Mouse (Mus musculus): ENCODE measurements around the gene Plxnc1. TPM values are rescaled to one million over a fixed set of nuclear protein-coding genes. Genes with fewer than 3 reads are reported as not detected.

Plxnc1 gene
- polyA plus RNA-seq, 1 experiment from 2014 or later: 2.4 TPM

DNA sequence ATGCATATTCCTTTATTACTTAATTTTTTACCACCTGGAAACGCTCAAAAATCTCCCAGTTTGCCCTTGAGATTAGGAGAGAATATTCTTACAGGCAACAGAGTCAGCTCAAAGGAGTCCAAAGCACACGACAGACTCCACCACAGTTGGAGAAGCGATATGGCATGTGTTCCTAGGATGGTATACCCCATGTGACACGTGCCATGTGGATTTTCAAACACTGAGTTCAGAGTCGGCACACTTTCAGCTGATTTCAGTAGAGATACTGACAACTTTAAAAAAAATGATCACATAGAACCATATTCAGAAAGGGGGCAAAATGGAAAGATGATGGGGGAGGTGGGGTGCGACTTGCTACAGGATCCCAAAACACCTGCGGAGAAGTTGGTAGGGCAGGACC lies 26.0 kb downstream of the Plxnc1 start:
- Histone ChIP-seq H3K9ac (no peak overlapping the region), H3K4me1 (peaks cover 28% of the 10 kb centered on the region), H3K27ac (no peak overlapping the region), H3K4me3 (no peak overlapping the region), H3K27me3 (no peaks in the 10 kb centered on the region), H3K36me3 (no peaks in the 10 kb centered on the region), H3K4me2 (no peak overlapping the region), H3K9me3 (no peaks in the 10 kb centered on the region)
- whole genome bisulfite sequencing: 74% methylated on average over 7 of the region's 7 CpGs
- no peak for ATAC-seq (ENCODE audit: insufficient number of reproducible peaks, insufficient read depth, low FRiP score, low TSS enrichment, low read depth)

- Histone ChIP-seq H3K9me3 (no peaks in the 10 kb centered on the region), H3K27ac (no peak overlapping the region), H3K4me3 (no peak overlapping the region), H3K4me2 (no peak overlapping the region), H3K27me3 (no peaks in the 10 kb centered on the region), H3K9ac (0 out of 2 replicates have a peak overlapping the region, but pooled peaks have one; percentile 11), H3K36me3 (no peaks in the 10 kb centered on the region), H3K4me1 (peaks cover 28% of the 10 kb centered on the region)
- no peak for ATAC-seq (ENCODE audit: insufficient number of reproducible peaks, insufficient read depth, low FRiP score, low TSS enrichment, low read depth)
- WGBS: 67% methylated on average over 2 of the region's 2 CpGs
Measured at GRCm38 (mm10) chr10:94917990-94918389, 26.6 kb downstream of the Plxnc1 start.

DNA sequence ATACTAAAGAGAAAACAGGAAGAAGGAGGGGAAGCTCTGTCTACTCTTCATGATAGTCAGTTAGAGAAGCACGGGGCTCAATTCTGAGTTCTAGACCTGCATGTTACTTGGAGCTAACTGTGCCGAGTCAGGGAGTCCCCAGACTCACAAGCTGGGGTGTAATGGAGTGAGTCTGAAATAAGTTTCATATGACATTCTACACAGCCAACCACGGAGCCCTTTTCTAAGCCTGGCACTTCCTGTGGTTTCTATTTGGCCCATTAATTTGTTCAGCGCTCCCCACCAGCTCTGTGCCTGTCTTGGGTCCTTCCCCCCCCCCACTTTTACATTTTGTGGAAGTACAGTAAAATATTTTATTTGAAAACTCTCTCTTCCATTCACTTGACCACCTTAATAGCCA lies 27.3 kb downstream of the Plxnc1 start:
- 49% methylated on average over 4 of the region's 4 CpGs for WGBS
- ATAC-seq (ENCODE audit: insufficient number of reproducible peaks, insufficient read depth, low FRiP score, low TSS enrichment, low read depth): no peak

DNA sequence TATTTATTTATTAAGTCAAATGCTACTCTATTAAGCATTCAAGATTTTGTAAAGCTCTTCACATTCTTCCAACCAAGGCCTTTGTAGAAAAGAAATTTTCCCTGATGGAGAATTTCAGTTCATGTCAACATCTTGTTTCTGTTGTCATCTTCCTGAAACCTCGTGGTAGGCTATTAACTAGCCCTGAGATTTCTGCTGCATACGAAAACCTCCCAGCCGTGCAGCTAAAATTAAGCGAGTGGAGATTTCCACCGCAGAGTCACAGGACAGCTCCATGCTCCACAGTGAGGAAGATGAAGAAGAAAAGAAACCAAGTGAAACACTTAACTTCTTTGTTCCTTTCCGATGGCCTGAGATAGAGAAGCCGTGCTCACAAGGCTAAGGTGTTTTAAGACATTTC lies 28.0 kb downstream of the Plxnc1 start:
- Histone ChIP-seq H3K4me3 (no peak overlapping the region), H3K9ac (no peak overlapping the region), H3K36me3 (no peaks in the 10 kb centered on the region), H3K4me2 (no peak overlapping the region), H3K4me1 (peaks cover 22% of the 10 kb centered on the region), H3K27me3 (no peaks in the 10 kb centered on the region), H3K9me3 (no peaks in the 10 kb centered on the region), H3K27ac (no peak overlapping the region)
- no peak for ATAC-seq (ENCODE audit: insufficient number of reproducible peaks, insufficient read depth, low FRiP score, low TSS enrichment, low read depth)
- WGBS: 81% methylated on average over 7 of the region's 7 CpGs

More for the DNA sequence above, 27.3 kb downstream of the Plxnc1 start:
- Histone ChIP-seq H3K9ac (no peak overlapping the region), H3K27ac (no peak overlapping the region), H3K36me3 (no peaks in the 10 kb centered on the region), H3K4me3 (no peak overlapping the region), H3K4me1 (peaks cover 28% of the 10 kb centered on the region), H3K27me3 (no peaks in the 10 kb centered on the region), H3K9me3 (no peaks in the 10 kb centered on the region), H3K4me2 (no peak overlapping the region)

- Histone ChIP-seq H3K9me3 (no peaks in the 10 kb centered on the region), H3K9ac (no peak overlapping the region), H3K4me1 (peaks cover 13% of the 10 kb centered on the region), H3K4me2 (no peak overlapping the region), H3K27ac (no peak overlapping the region), H3K27me3 (no peaks in the 10 kb centered on the region), H3K36me3 (no peaks in the 10 kb centered on the region), H3K4me3 (no peak overlapping the region)
- ATAC-seq (ENCODE audit: insufficient number of reproducible peaks, insufficient read depth, low FRiP score, low TSS enrichment, low read depth): no peak
- 86% methylated on average over 6 of the region's 6 CpGs for WGBS
Measured at GRCm38 (mm10) chr10:94915746-94916145, 28.9 kb downstream of the Plxnc1 start.

GRCm38 (mm10) chr10:94914081-94914480 lies 30.6 kb downstream of the Plxnc1 start:
- no peaks in the 10 kb centered on the region for H3K27me3 ChIP-seq
- H3K9me3 ChIP-seq: no peaks in the 10 kb centered on the region
- H3K27ac ChIP-seq: no peak overlapping the region
- no peak overlapping the region for H3K4me3 ChIP-seq
- H3K36me3 ChIP-seq: no peaks in the 10 kb centered on the region
- WGBS: 92% methylated on average over 11 of the region's 11 CpGs
- H3K9ac ChIP-seq: no peak overlapping the region
- H3K4me2 ChIP-seq: no peak overlapping the region
- peaks cover 8% of the 10 kb centered on the region for H3K4me1 ChIP-seq
- no peak for ATAC-seq (ENCODE audit: insufficient number of reproducible peaks, insufficient read depth, low FRiP score, low TSS enrichment, low read depth)

DNA sequence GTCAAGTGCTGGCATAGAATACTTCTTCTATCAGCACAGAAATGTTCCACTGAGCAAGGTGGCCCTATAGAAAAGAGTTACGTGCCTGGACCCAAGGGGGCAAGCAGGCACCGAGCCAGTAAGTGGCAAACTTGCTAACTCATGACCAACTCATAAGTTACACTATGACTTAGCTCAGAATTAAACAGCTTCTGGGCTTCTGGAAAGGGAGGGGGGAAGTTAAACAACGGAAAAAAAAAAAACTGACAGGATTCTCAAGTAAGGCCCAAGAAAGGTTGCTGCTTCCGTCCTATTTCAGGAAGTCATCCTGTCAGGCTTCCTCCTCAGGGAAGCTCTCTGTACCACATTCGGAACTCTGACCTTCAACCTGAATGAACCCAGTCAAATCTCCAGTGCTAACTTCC lies 31.3 kb downstream of the Plxnc1 start:
- Histone ChIP-seq H3K36me3 (no peaks in the 10 kb centered on the region), H3K27me3 (no peaks in the 10 kb centered on the region), H3K4me3 (no peak overlapping the region), H3K4me1 (peaks cover 8% of the 10 kb centered on the region), H3K4me2 (no peak overlapping the region), H3K9me3 (no peaks in the 10 kb centered on the region), H3K9ac (no peak overlapping the region), H3K27ac (no peak overlapping the region)
- 67% methylated on average over 5 of the region's 5 CpGs for WGBS
- ATAC-seq (ENCODE audit: insufficient number of reproducible peaks, insufficient read depth, low FRiP score, low TSS enrichment, low read depth): no peak

GRCm38 (mm10) chr10:94912551-94912950 lies 32.1 kb downstream of the Plxnc1 start:
- H3K27ac ChIP-seq: no peak overlapping the region
- no peak overlapping the region for H3K9ac ChIP-seq
- H3K27me3 ChIP-seq: no peaks in the 10 kb centered on the region
- H3K4me2 ChIP-seq: no peak overlapping the region
- H3K4me3 ChIP-seq: no peak overlapping the region
- no peak for ATAC-seq (ENCODE audit: insufficient number of reproducible peaks, insufficient read depth, low FRiP score, low TSS enrichment, low read depth)
- peaks cover 2% of the 10 kb centered on the region; the same call in 1 of the 2 replicates for H3K4me1 ChIP-seq
- WGBS: 87% methylated on average over 1 of the region's 1 CpGs
- no peaks in the 10 kb centered on the region for H3K36me3 ChIP-seq
- no peaks in the 10 kb centered on the region for H3K9me3 ChIP-seq

DNA sequence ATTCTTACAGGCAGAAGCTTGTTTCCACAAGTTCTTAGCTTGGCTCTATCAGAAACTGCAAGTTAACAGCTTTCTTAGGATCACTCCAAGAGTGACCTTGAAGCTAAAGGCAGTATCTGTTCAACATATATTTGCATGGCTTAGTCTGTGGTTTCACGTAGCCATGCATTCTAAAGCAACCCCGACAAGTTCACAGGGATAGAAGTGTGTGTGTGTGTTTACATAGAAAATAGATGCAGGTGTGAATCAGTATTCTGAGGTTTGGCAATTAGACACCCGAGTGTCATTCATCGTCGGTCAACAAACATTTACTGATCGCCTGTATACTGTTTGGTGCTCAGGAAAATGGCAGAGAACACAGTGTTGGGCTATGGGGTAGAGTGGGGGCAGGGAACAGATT lies 33.5 kb downstream of the Plxnc1 start:
- Histone ChIP-seq H3K27me3 (no peaks in the 10 kb centered on the region), H3K9me3 (no peaks in the 10 kb centered on the region)
- no peak for ATAC-seq (ENCODE audit: insufficient number of reproducible peaks, insufficient read depth, low FRiP score, low TSS enrichment, low read depth)

GRCm38 (mm10) chr10:94910570-94910969 lies 34.1 kb downstream of the Plxnc1 start:
- ATAC-seq (ENCODE audit: insufficient number of reproducible peaks, insufficient read depth, low FRiP score, low TSS enrichment, low read depth): no peak
- Histone ChIP-seq H3K27me3 (no peaks in the 10 kb centered on the region), H3K4me3 (no peak overlapping the region), H3K27ac (no peak overlapping the region), H3K4me1 (peaks cover 6% of the 10 kb centered on the region), H3K9me3 (no peaks in the 10 kb centered on the region), H3K36me3 (no peaks in the 10 kb centered on the region), H3K4me2 (no peak overlapping the region), H3K9ac (no peak overlapping the region)
- 91% methylated on average over 4 of the region's 4 CpGs for WGBS

More for the DNA sequence above, 33.5 kb downstream of the Plxnc1 start:
- H3K4me2 ChIP-seq: no peak overlapping the region
- H3K27ac ChIP-seq: no peak overlapping the region
- H3K9ac ChIP-seq: no peak overlapping the region
- 88% methylated on average over 6 of the region's 6 CpGs for WGBS
- no peaks in the 10 kb centered on the region for H3K36me3 ChIP-seq
- H3K4me3 ChIP-seq: no peak overlapping the region
- peaks cover under 1% of the 10 kb centered on the region; the same call in 1 of the 2 replicates for H3K4me1 ChIP-seq

- Histone ChIP-seq H3K27ac (no peak overlapping the region), H3K4me1 (peaks cover 7% of the 10 kb centered on the region), H3K9me3 (no peaks in the 10 kb centered on the region), H3K36me3 (no peaks in the 10 kb centered on the region), H3K4me2 (no peak overlapping the region), H3K9ac (no peak overlapping the region), H3K27me3 (no peaks in the 10 kb centered on the region), H3K4me3 (no peak overlapping the region)
- 90% methylated on average over 2 of the region's 2 CpGs for WGBS
- no peak for ATAC-seq (ENCODE audit: insufficient number of reproducible peaks, insufficient read depth, low FRiP score, low TSS enrichment, low read depth)
Measured at GRCm38 (mm10) chr10:94909789-94910188, 34.8 kb downstream of the Plxnc1 start.

- no peak overlapping the region for H3K4me3 ChIP-seq
- no peaks in the 10 kb centered on the region for H3K27me3 ChIP-seq
- peaks cover 7% of the 10 kb centered on the region for H3K4me1 ChIP-seq
- no peaks in the 10 kb centered on the region for H3K36me3 ChIP-seq
- H3K4me2 ChIP-seq: no peak overlapping the region
- no peaks in the 10 kb centered on the region for H3K9me3 ChIP-seq
- no peak overlapping the region for H3K27ac ChIP-seq
- ATAC-seq (ENCODE audit: insufficient number of reproducible peaks, insufficient read depth, low FRiP score, low TSS enrichment, low read depth): no peak
- 89% methylated on average over 11 of the region's 11 CpGs for WGBS
- H3K9ac ChIP-seq: no peak overlapping the region
Measured at GRCm38 (mm10) chr10:94908976-94909717, 35.5 kb downstream of the Plxnc1 start.

Data from embryonic facial prominence, embryonic 13.5 days (tissue).